Mouse (Mus musculus): ENCODE data around the gene Aadat.
"Not testable (repeated sequence)": the region's sequence is repeated elsewhere in the genome, so short reads cannot be mapped to it uniquely, and the experiment has no call there.

Gene Aadat

DNA sequence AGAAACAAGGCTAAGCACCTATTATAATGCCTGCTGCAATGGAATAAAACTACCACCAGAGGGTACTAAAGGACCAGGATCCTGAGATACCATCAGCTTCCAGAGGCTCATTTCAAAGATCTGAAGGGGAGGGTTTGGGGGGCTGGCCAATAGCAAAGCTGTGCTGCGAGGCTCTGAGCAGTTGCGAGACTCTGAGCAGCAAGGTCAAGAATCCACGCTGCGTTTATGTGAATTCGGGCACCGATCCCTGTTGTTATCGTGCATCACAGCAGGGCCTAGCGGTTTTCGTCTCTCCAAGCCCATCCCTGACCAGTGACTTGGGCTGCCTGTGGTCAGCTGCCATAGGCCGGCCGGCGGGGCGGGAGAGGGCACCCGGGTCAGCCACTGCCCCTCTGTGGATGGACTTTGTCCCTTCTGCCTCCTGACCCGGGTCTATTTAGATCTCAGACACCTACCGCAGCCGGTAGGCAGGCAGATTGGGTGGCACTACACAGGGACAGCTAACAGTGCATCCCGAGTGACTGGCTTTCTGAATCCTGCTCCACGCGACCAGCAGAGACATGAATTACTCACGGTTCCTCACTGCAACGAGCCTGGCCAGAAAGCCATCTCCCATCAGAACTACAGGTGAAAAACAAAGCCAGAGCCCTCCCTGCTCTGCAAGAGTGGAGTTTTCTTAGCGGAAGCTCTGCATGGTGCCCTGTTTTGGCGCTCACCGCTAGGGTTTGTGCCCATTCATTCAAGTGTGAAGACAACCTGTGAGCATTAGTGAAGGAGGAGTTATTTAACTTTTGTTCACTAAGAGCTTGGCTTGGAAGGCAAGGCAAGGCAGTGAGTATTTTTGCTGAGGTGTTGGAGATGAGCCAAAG lies at the start of gene Aadat:
Gene Aadat (plus strand): TSS at position 280 of the 869 bp plus-strand sequence.
- peak; percentile 75 for DNase-seq (ENCODE audit: low read depth, low spot score)

DNA sequence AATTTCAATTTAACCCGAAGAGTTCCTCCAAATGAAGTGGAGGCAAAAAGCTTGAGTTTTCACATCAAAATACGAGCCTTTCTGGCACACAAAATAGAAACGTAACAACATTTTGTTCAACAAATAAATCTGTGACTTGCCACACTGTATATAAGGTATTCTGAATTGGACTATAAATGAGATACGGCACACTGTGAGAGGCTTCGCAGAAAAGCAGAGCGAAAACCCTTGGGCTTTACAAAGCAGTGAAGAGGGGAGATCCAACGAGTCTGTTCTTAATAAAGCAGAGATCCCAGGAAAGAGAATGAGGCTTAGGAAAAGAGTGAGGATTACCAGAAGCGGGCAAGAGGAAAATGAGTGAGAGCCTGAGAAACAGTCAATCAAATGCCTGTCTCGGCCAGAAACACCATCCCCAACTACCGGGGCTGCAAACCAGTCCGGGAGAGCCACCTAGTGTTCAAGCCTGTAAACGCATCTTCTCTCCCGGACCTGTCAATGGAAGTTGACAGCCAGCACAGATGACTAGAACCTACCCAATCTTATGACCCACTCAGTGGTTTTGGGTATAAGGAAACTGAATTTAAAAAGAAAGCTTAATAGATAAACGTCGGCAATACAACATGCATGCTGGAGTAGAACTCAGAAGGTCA lies 38.9 kb upstream of the Aadat start:
- peak; percentile 57 for DNase-seq (ENCODE audit: low read depth, low spot score)

GRCm38 (mm10) chr8:60490147-60490546 lies 15.6 kb upstream of the Aadat start:
- no peak for DNase-seq (ENCODE audit: low read depth, low spot score)

DNA sequence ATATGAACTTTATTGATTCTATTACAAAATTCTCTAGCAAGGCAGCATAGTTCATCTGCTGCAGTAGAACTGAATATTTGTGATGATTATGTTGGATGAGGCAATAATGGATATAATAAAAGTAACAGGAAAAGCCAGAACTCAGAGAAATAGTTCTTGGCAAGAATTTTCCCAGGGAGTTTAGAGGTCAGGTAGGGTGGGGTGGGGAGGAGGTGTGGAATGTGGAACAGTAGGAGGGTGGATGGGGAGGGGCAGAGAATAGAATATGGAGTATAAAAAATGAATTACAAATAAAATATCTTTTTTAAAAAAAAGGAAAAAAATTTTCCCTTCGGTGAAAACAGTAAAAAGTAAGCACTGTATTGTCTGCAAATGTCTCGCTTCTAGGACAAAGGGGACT lies 13.9 kb upstream of the Aadat start:
- DNase-seq (ENCODE audit: low read depth, low spot score), result no peak

DNA sequence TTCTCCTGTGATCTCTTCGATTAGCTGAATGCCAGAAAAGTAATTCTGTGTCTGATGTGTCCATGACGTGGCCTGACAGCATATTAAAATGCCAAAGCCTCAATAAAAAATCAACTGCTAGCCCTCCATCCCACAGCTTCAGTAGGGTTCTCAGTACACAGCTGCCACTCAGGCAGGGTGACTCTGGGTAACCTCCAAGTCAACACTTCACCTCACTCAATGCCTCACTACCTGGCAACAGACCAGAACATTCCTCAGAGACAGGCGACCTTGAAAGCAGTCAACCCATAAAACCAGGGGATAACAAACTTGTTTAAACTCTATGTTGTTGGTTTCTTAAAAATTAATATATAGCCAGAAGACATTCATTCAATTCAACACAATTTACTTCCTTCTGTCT lies 13.3 kb upstream of the Aadat start:
- no peak for DNase-seq (ENCODE audit: low read depth, low spot score)

DNA sequence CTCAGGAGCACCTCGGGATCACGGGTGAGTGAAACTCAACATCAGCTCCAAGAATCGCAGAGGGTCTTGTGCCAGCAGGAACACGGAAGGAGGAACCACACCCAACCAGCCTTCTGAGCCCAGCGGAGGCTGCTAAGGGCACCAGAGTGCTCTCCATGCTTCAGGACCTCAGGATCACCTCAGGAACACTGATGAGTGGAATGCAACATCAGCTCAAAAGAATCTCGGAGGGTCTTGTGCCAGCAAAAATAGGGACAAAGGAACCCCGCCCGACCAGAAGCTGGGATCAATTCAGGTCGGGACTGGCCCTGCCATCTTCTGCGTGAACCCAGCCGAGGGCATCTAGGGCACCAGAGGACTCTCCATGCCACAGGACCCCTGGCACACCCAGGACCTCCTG lies 11.1 kb upstream of the Aadat start:
- DNase-seq (ENCODE audit: low read depth, low spot score), result no peak

- DNase-seq (ENCODE audit: low read depth, low spot score), result not testable (repeated sequence)
Observed at GRCm38 (mm10) chr8:60495046-60495445, 10.7 kb upstream of the Aadat start.

- no peak for DNase-seq (ENCODE audit: low read depth, low spot score)
Observed at GRCm38 (mm10) chr8:60503098-60503497, 2.6 kb upstream of the Aadat start, which contains the start of gene Gm10283. TSS of gene Gm10283 (minus strand) at chr8:60503198.

DNA sequence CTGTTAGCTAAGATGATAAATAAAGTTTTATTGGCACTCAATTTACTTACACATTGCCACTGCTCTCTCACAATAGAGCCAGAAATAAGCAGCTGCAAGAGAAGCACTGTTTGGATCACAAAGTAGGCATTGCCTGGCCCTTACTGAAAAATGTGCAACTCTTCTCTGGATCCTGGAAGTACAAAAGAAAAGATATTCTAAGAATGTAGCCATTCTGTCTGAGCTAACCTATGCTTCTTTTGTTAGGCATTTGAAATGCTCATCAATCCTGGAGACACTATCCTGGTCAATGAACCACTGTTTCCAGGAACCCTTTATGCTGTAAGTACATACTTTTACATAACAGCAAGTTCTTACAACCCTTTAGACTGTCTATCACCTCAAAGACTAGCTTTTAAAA lies 12.6 kb downstream of the Aadat start:
- no peak for DNase-seq (ENCODE audit: low read depth, low spot score)

DNA sequence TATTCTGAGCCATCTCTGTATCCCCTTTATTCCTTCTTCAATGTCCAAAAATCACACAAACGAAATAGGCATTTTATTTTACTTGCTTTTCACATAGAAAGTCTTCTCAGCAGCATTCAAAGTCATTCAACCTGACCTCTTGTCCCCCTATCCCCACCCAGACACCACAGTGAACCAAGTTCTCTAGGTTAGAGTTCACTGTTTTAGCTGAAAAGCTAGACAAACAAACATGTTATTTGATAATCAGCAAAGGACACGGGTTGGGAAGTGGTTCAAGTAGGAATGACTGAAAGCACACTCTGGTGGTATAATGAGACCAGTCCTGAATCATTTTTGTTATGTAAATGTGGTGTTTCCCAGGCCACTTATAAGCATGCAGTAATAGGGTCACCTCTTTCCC lies 29.2 kb downstream of the Aadat start:
- DNase-seq (ENCODE audit: low read depth, low spot score), result no peak

DNA sequence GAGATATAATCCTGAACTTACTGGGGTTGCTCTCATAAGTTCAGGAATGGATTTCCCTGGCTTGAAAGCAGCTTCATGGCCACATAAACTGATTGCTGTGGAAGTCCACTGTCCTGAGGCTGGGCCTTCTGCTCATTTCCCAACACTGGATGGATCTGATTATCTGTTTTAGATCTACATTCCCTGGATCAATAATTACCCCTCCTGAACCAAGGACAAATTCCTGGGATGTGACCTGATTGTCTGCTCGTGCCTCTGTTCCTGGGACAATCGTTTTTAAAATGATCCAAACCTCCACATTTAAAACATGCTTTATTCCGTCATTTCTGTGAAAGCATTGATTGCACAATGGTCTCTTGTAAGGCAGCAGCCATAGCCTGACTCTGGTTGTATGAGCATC lies 61.1 kb downstream of the Aadat start:
- DNase-seq (ENCODE audit: low read depth, low spot score), result no peak

DNA sequence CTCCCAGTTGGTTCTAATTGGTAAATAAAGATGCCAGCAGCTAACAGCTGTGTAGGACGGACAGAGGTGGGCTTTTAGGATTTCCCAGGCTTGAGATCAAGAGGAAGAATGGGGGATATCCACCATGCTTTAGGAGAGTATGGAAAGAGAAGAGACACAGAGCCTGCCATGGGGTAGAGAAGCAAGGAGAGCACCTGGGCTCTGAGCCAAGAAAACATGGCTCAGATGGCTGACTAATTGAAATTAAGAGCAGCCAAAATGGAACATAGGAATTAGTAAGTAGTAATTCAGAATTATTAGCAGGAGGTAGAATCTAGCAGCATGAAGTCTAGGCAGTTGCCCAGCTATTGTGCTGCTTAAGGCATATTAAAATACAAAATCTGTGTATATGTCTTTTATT lies 71.5 kb downstream of the Aadat start:
- DNase-seq (ENCODE audit: low read depth, low spot score), result peak; percentile 3

- DNase-seq (ENCODE audit: low read depth, low spot score), result no peak
Observed at GRCm38 (mm10) chr8:60583369-60583768, 77.6 kb downstream of the Aadat start.

GRCm38 (mm10) chr8:60591352-60592105 lies 85.8 kb downstream of the Aadat start:
- DNase-seq (ENCODE audit: low read depth, low spot score), result not testable (repeated sequence)

GRCm38 (mm10) chr8:60594761-60595160 lies 89.0 kb downstream of the Aadat start:
- DNase-seq (ENCODE audit: low read depth, low spot score), result no peak
